Mouse (Mus musculus) cortical plate, adult 2 months (tissue): ENCODE data around the gene Rmnd5b.

Source experiments
- CTCF ChIP-seq: fragments of 200-500 bp; IDR thresholded peaks from 2 replicates; pipeline ENCODE4 v1.5.1; 2011; ENCODE audit warnings: mild to moderate bottlenecking, control low read depth, low read length; ENCODE audit not compliant: insufficient read depth; ENCODE audit errors: extremely low read depth
- POLR2A ChIP-seq: fragments of 200-500 bp; IDR thresholded peaks from 2 replicates; pipeline ENCODE4 v1.6.1; 2011; ENCODE audit warnings: mild to moderate bottlenecking, low read length, control low read depth; ENCODE audit not compliant: insufficient read depth; ENCODE audit errors: extremely low read depth

- TF ChIP-seq CTCF (no peak), POLR2A (no peak)
These were observed 16.7 kb downstream of the Rmnd5b start for GRCm38 (mm10) chr11:51618894-51619408.
